Mouse (Mus musculus): ENCODE results near the gene Pvr. TPM values are rescaled to one million over a fixed set of nuclear protein-coding genes. Genes with fewer than 3 reads are reported as not detected.

Pvr gene
- total and polyA plus RNA-seq, 2 experiments from 2014 or later = 6.1 to 11.7 TPM

GRCm38 (mm10) chr7:19910421-19911291 lies 10.3 kb downstream of the Pvr start:
- peak; percentile 95 for TF ChIP-seq CTCF (IDR thresholded peaks at IDR 0.05; ENCODE audit: low read depth)
- Histone ChIP-seq H3K4me3 (ENCODE audit: low read length) (no peak overlapping the region), H3K36me3 (ENCODE audit: insufficient read depth, low read length) (0 out of 2 replicates have a peak, but pooled peaks cover 4% of the 10 kb centered on the region), H3K4me2 (ENCODE audit: low read depth, low read length) (no peak overlapping the region), H3K27ac (no peak overlapping the region), H3K9ac (replicated peaks; ENCODE audit: low read length) (no peak overlapping the region), H3K27me3 (ENCODE audit: insufficient read depth, low read length) (no peaks in the 10 kb centered on the region), H3K4me1 (ENCODE audit: insufficient read depth, low read length) (no peaks in the 10 kb centered on the region), H3K9me3 (ENCODE audit: low read length) (no peaks in the 10 kb centered on the region)
- ATAC-seq = peak; percentile 81
- DNase-seq (ENCODE audit: low spot score) = peak; percentile 85
- 51% methylated on average over 21 of the region's 21 CpGs for WGBS

DNA sequence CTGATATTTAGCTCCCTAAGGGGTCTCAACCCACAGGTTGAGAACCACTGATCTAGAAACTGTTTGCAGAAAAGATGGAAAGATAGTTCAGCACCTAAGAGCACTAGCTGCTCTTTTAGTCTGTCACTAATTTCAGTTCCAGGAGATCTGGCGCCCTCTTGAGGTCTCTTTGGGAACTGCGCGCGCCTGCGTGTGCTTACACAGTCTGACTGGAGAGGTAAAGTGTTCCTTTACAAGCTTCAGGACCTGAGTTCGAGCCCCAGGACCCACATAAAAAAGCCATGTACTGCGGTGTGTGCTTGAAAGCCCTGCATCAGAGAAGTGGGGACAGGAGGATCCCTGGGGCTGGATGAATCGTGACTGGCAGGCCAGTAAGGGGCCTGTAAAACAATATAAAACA lies 31.1 kb downstream of the Pvr start:
- H3K27me3 ChIP-seq (ENCODE audit: insufficient read depth, low read length) = no peaks in the 10 kb centered on the region
- no peak overlapping the region for H3K27ac ChIP-seq
- TF ChIP-seq CTCF (IDR thresholded peaks at IDR 0.05; ENCODE audit: low read depth) = peak; percentile 72
- H3K4me3 ChIP-seq (ENCODE audit: low read length) = no peak overlapping the region
- H3K36me3 ChIP-seq (ENCODE audit: insufficient read depth, low read length) = no peaks in the 10 kb centered on the region
- no peaks in the 10 kb centered on the region for H3K9me3 ChIP-seq (ENCODE audit: low read length)
- H3K9ac ChIP-seq (replicated peaks; ENCODE audit: low read length) = no peak overlapping the region
- 0 out of 2 replicates have a peak, but pooled peaks have one; percentile 7 for ATAC-seq
- peak; percentile 33 for DNase-seq (ENCODE audit: low spot score)
- H3K4me2 ChIP-seq (ENCODE audit: low read depth, low read length) = no peak overlapping the region
- 56% methylated on average over 8 of the region's 8 CpGs for WGBS
- H3K4me1 ChIP-seq (ENCODE audit: insufficient read depth, low read length) = no peaks in the 10 kb centered on the region

DNA sequence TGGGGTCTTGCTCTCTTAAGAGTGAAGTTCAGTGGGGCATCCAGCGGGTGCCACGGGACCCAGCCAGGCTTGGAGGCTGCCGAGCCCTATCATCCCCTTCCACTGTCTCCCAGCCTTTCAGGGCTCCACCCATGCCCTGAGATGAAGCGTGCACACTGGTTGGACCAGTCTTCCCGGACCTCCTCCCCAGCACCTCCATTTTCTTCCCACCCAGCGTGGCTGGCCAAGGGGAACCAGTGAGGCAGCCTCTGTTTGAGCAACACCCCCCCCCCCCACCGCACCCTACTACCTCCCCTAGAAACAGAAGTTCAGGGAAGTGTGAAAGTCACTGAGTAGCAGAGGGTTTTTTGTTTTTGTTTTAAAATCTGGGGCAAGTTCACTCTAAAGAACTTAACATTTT lies 33.1 kb downstream of the Pvr start, which contains the start of gene Ceacam19:
Ceacam19 (minus strand) TSS at position 117 of the 400 bp plus-strand sequence.
- TF ChIP-seq CTCF (IDR thresholded peaks at IDR 0.05; ENCODE audit: low read depth) = no peak
- 74% methylated on average over 7 of the region's 7 CpGs for WGBS
- Histone ChIP-seq H3K27me3 (ENCODE audit: insufficient read depth, low read length) (no peaks in the 10 kb centered on the region), H3K9me3 (ENCODE audit: low read length) (no peaks in the 10 kb centered on the region), H3K9ac (replicated peaks; ENCODE audit: low read length) (no peak within 1 kb of the TSS), H3K4me2 (ENCODE audit: low read depth, low read length) (no peak within 1 kb of the TSS), H3K4me3 (ENCODE audit: low read length) (no peak within 1 kb of the TSS), H3K36me3 (ENCODE audit: insufficient read depth, low read length) (no peaks in the 10 kb centered on the region), H3K27ac (no peak within 1 kb of the TSS), H3K4me1 (ENCODE audit: insufficient read depth, low read length) (no peaks in the 10 kb centered on the region)
- DNase-seq (ENCODE audit: low spot score) (no peak), ATAC-seq (no peak)

- no peaks in the 10 kb centered on the region for H3K36me3 ChIP-seq (ENCODE audit: insufficient read depth, low read length)
- 87% methylated on average over 8 of the region's 8 CpGs for WGBS
- no peaks in the 10 kb centered on the region for H3K4me1 ChIP-seq (ENCODE audit: insufficient read depth, low read length)
- H3K9ac ChIP-seq (replicated peaks; ENCODE audit: low read length) = no peak overlapping the region
- ATAC-seq = no peak
- H3K9me3 ChIP-seq (ENCODE audit: low read length) = no peaks in the 10 kb centered on the region
- DNase-seq (ENCODE audit: low spot score) = no peak
- H3K4me2 ChIP-seq (ENCODE audit: low read depth, low read length) = no peak overlapping the region
- H3K4me3 ChIP-seq (ENCODE audit: low read length) = no peak overlapping the region
- H3K27ac ChIP-seq = no peak overlapping the region
- no peaks in the 10 kb centered on the region for H3K27me3 ChIP-seq (ENCODE audit: insufficient read depth, low read length)
- TF ChIP-seq CTCF (IDR thresholded peaks at IDR 0.05; ENCODE audit: low read depth) = no peak
Observed at GRCm38 (mm10) chr7:19880754-19881153, 40.2 kb downstream of the Pvr start.

- H3K4me1 ChIP-seq (ENCODE audit: insufficient read depth, low read length) = no peaks in the 10 kb centered on the region
- no peaks in the 10 kb centered on the region for H3K9me3 ChIP-seq (ENCODE audit: low read length)
- ATAC-seq = peak; percentile 24; the same call in 1 of the 2 replicates
- WGBS = 65% methylated on average over 14 of the region's 14 CpGs
- no peak overlapping the region for H3K27ac ChIP-seq
- no peaks in the 10 kb centered on the region for H3K36me3 ChIP-seq (ENCODE audit: insufficient read depth, low read length)
- no peak overlapping the region for H3K4me2 ChIP-seq (ENCODE audit: low read depth, low read length)
- no peak for TF ChIP-seq CTCF (IDR thresholded peaks at IDR 0.05; ENCODE audit: low read depth)
- H3K27me3 ChIP-seq (ENCODE audit: insufficient read depth, low read length) = no peaks in the 10 kb centered on the region
- no peak overlapping the region for H3K9ac ChIP-seq (replicated peaks; ENCODE audit: low read length)
- no peak for DNase-seq (ENCODE audit: low spot score)
- H3K4me3 ChIP-seq (ENCODE audit: low read length) = no peak overlapping the region
Observed at GRCm38 (mm10) chr7:19876781-19877425, 44.1 kb downstream of the Pvr start.

GRCm38 (mm10) chr7:19875948-19876682 lies 44.8 kb downstream of the Pvr start:
- ATAC-seq = peak; percentile 63
- Histone ChIP-seq H3K4me3 (ENCODE audit: low read length) (no peak overlapping the region), H3K9me3 (ENCODE audit: low read length) (no peaks in the 10 kb centered on the region), H3K4me2 (ENCODE audit: low read depth, low read length) (no peak overlapping the region), H3K4me1 (ENCODE audit: insufficient read depth, low read length) (no peaks in the 10 kb centered on the region), H3K9ac (replicated peaks; ENCODE audit: low read length) (no peak overlapping the region), H3K27me3 (ENCODE audit: insufficient read depth, low read length) (no peaks in the 10 kb centered on the region), H3K36me3 (ENCODE audit: insufficient read depth, low read length) (no peaks in the 10 kb centered on the region), H3K27ac (no peak overlapping the region)
- WGBS = 52% methylated on average over 13 of the region's 13 CpGs
- peak; percentile 72 for DNase-seq (ENCODE audit: low spot score)
- TF ChIP-seq CTCF (IDR thresholded peaks at IDR 0.05; ENCODE audit: low read depth) = peak; percentile 84
